Mouse (Mus musculus) heart, embryonic 11.5 days (tissue): ENCODE measurements around the gene Oprm1. TPM values are rescaled to one million over a fixed set of nuclear protein-coding genes. Genes with fewer than 3 reads are reported as not detected.

Experiments used
- ATAC-seq: fragments of 200-750 bp; cut with Nextera tagmentation; replicated peaks from 2 replicates; pipeline ENCODE4 v1.8.0; 2017; ENCODE audit warnings: moderate library complexity; ENCODE audit not compliant: insufficient number of reproducible peaks, low FRiP score, low TSS enrichment
- H3K27ac ChIP-seq: fragments of 300-500 bp; sonication (generic); 2 replicates; pipeline ENCODE4 v1.5.1; 2014; ENCODE audit warnings: mild to moderate bottlenecking, low read depth, low read length
- H3K27me3 ChIP-seq: fragments of 300-500 bp; sonication (generic); 2 replicates; pipeline ENCODE4 v1.6.1; 2014; ENCODE audit warnings: mild to moderate bottlenecking, low read length, mixed read lengths; ENCODE audit not compliant: control insufficient read depth, insufficient read depth
- H3K36me3 ChIP-seq: fragments of 300-500 bp; sonication (generic); 2 replicates; pipeline ENCODE4 v1.6.1; 2014; ENCODE audit warnings: mild to moderate bottlenecking, low read length, moderate library complexity, mixed read lengths; ENCODE audit not compliant: control insufficient read depth, insufficient read depth
- H3K4me1 ChIP-seq: fragments of 300-500 bp; sonication (generic); 2 replicates; pipeline ENCODE4 v1.6.1; 2014; ENCODE audit warnings: low read length; ENCODE audit not compliant: control insufficient read depth, insufficient read depth
- H3K4me2 ChIP-seq: fragments of 300-500 bp; sonication (generic); 2 replicates; pipeline ENCODE4 v1.6.1; 2014; ENCODE audit warnings: mild to moderate bottlenecking, moderate library complexity
- H3K4me3 ChIP-seq: fragments of 300-500 bp; sonication (generic); 2 replicates; pipeline ENCODE4 v1.5.1; 2014; ENCODE audit warnings: low read depth, low read length
- H3K9ac ChIP-seq: fragments of 300-500 bp; sonication (generic); 2 replicates; pipeline ENCODE4 v1.6.1; 2014; ENCODE audit warnings: mild to moderate bottlenecking, low read depth, low read length, moderate library complexity
- H3K9me3 ChIP-seq: fragments of 300-500 bp; sonication (generic); replicated peaks from 2 replicates; pipeline ENCODE4 v1.6.1; 2016; ENCODE audit warnings: low read length; ENCODE audit not compliant: control insufficient read depth
- WGBS: fragments of 180-500 bp; shearing (Covaris S2); extraction: QIAGEN DNeasy Blood & Tissue Kit; methylation state at CpG from one replicate; pipeline ENCODE4 v1.1.7; 2014; ENCODE audit not compliant: insufficient replicate concordance; 5-methylcytosine and 5-hydroxymethylcytosine counted together
- polyA plus RNA-seq: library from polyadenylated mRNA; unstranded; fragments of >200 nt; fragmentation: Nextera tagmentation; extraction: Ambion mirVana; gene quantifications from 2 replicates; pipeline ENCODE4 v1.2.1, GENCODE M21; 2014

Gene Oprm1
- polyA plus RNA-seq, 1 experiment from 2014 or later, result not detected

DNA sequence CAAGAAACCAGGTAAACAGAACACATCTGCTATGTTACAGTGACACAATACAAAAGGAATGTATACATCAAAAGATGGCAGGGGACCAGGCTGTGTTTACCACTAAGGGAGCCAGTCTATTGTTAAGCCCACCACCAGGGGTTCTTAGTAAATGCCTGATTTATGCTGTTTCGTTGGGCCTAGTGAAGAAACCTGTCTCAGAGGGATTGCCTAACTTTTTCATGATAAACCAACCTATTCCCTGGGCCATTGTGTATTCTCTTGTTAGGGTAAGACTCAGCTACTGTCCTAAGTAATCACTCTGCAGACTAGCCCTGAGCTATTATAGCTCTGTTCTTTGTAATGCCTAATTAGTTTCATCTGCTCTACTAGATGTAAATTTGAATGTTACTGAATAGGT is 62.3 kb downstream of the Oprm1 start:
- H3K27ac ChIP-seq, result no peak overlapping the region
- H3K27me3 ChIP-seq, result no peaks in the 10 kb centered on the region
- H3K4me3 ChIP-seq, result no peak overlapping the region
- ATAC-seq, result no peak
- H3K4me2 ChIP-seq, result no peak overlapping the region
- H3K9ac ChIP-seq, result no peak overlapping the region
- H3K9me3 ChIP-seq, result no peaks in the 10 kb centered on the region
- no peaks in the 10 kb centered on the region for H3K4me1 ChIP-seq
- H3K36me3 ChIP-seq, result no peaks in the 10 kb centered on the region
- WGBS, result 36% methylated on average over 1 of the region's 1 CpGs

GRCm38 (mm10) chr10:6842225-6842624 is 83.9 kb downstream of the Oprm1 start:
- no peak overlapping the region for H3K27ac ChIP-seq
- no peaks in the 10 kb centered on the region for H3K27me3 ChIP-seq
- no peaks in the 10 kb centered on the region for H3K4me1 ChIP-seq
- ATAC-seq, result no peak
- no peaks in the 10 kb centered on the region for H3K36me3 ChIP-seq
- WGBS, result 66% methylated on average over 1 of the region's 1 CpGs
- H3K4me3 ChIP-seq, result no peak overlapping the region
- H3K9me3 ChIP-seq, result no peaks in the 10 kb centered on the region
- no peak overlapping the region for H3K4me2 ChIP-seq
- no peak overlapping the region for H3K9ac ChIP-seq

DNA sequence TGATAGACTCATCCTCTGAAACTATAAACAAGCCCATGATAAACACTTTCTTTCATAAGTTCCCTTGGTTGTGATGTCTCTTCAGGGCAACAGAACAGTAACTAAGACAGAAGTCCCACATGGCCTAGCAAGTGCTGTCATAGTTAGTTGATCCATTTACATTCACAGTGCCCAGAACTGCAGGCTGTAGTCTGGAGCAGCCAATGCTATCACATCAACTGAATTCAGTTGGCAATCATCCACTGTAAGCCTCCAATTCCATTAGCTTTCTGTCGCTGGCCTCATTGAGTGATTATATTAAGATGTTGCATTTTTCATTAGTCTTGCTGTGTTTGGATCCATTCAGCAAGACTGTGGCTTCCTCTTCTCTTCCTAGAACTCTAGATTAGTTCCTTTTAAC is 88.0 kb downstream of the Oprm1 start:
- H3K4me1 ChIP-seq, result no peaks in the 10 kb centered on the region
- H3K4me2 ChIP-seq, result no peak overlapping the region
- no peaks in the 10 kb centered on the region for H3K27me3 ChIP-seq
- no peak overlapping the region for H3K4me3 ChIP-seq
- no peaks in the 10 kb centered on the region for H3K36me3 ChIP-seq
- no peak overlapping the region for H3K9ac ChIP-seq
- H3K9me3 ChIP-seq, result no peaks in the 10 kb centered on the region
- ATAC-seq, result no peak
- WGBS, result 82% methylated on average over 1 of the region's 1 CpGs
- H3K27ac ChIP-seq, result no peak overlapping the region

GRCm38 (mm10) chr10:6848162-6848754 is 90.0 kb downstream of the Oprm1 start:
- Histone ChIP-seq H3K9ac (no peak overlapping the region), H3K4me2 (no peak overlapping the region), H3K4me3 (no peak overlapping the region), H3K27ac (no peak overlapping the region), H3K36me3 (no peaks in the 10 kb centered on the region), H3K4me1 (no peaks in the 10 kb centered on the region), H3K9me3 (no peaks in the 10 kb centered on the region), H3K27me3 (no peaks in the 10 kb centered on the region)
- 0 out of 2 replicates have a peak, but pooled peaks have one; percentile 10 for ATAC-seq
- WGBS, result 56% methylated on average over 7 of the region's 7 CpGs

- no peaks in the 10 kb centered on the region for H3K9me3 ChIP-seq
- no peaks in the 10 kb centered on the region for H3K27me3 ChIP-seq
- no peak overlapping the region for H3K9ac ChIP-seq
- no peak for ATAC-seq
- 68% methylated on average over 2 of the region's 2 CpGs for WGBS
- no peak overlapping the region for H3K4me3 ChIP-seq
- H3K4me2 ChIP-seq, result no peak overlapping the region
- H3K36me3 ChIP-seq, result no peaks in the 10 kb centered on the region
- H3K4me1 ChIP-seq, result no peaks in the 10 kb centered on the region
- no peak overlapping the region for H3K27ac ChIP-seq
These were observed 90.5 kb downstream of the Oprm1 start for GRCm38 (mm10) chr10:6848834-6849233.

GRCm38 (mm10) chr10:6855812-6856211 is 97.5 kb downstream of the Oprm1 start:
- H3K36me3 ChIP-seq, result no peaks in the 10 kb centered on the region
- ATAC-seq, result no peak
- WGBS, result 68% methylated on average over 3 of the region's 3 CpGs
- H3K27ac ChIP-seq, result no peak overlapping the region
- no peaks in the 10 kb centered on the region for H3K4me1 ChIP-seq
- H3K4me2 ChIP-seq, result no peak overlapping the region
- H3K27me3 ChIP-seq, result no peaks in the 10 kb centered on the region
- no peak overlapping the region for H3K4me3 ChIP-seq
- no peaks in the 10 kb centered on the region for H3K9me3 ChIP-seq
- H3K9ac ChIP-seq, result no peak overlapping the region

DNA sequence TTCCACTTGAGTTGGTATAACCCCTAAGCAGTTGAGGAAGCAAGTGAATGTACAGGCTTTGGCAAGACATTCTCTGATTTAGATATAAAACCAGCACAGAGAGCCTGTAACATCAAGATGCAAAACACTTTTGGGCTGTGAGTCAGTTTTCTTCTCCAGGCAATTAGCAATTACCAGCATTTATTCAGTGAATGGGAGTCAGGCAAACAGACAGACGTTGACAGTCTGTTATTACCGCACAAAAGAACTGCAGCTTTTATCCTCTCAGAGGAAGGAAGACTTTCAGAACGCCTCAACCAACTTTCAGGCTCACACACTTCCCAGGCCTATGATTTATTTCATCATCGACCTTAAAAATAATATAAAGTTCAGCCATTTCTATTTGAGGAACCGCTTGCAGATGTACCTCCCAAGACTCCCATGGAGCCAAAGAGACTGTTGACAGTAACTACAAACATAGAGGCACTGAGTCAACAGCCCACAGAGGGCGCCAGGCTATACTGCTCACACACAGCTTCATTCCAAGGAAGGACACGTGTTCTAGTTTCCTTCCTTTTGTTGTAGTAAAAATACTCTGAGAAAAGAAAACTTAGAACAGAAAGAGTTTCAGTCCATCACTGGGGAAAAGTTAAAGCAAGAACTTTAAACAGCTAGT is 113.2 kb downstream of the Oprm1 start:
- Histone ChIP-seq H3K4me2 (no peak overlapping the region), H3K4me1 (no peaks in the 10 kb centered on the region), H3K36me3 (no peaks in the 10 kb centered on the region), H3K9ac (no peak overlapping the region), H3K27ac (no peak overlapping the region), H3K27me3 (no peaks in the 10 kb centered on the region), H3K4me3 (no peak overlapping the region), H3K9me3 (no peaks in the 10 kb centered on the region)
- no peak for ATAC-seq
- 74% methylated on average over 7 of the region's 7 CpGs for WGBS

DNA sequence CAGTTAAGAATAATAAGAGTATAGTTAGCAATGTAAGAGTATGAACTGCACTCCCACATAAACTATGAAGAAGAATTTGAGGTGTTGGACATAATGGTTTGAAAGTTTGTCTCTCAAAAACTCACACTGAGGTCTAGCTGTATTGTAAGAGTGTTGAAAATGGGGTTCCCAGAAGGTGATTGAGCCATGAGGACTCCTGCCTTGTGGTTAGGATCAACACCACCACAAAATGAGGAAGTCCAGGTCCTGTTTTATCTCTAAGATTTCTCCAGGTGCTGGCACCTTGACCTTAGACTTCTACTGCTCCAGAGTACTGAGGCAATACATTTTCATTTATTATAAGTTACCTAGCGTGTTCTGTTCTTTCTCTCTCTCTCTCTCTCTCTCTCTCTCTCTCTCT is 115.6 kb downstream of the Oprm1 start:
- no peaks in the 10 kb centered on the region for H3K9me3 ChIP-seq
- no peak overlapping the region for H3K4me2 ChIP-seq
- 68% methylated on average over 1 of the region's 1 CpGs for WGBS
- no peaks in the 10 kb centered on the region for H3K27me3 ChIP-seq
- H3K36me3 ChIP-seq, result no peaks in the 10 kb centered on the region
- H3K9ac ChIP-seq, result no peak overlapping the region
- ATAC-seq, result no peak
- H3K4me3 ChIP-seq, result no peak overlapping the region
- no peak overlapping the region for H3K27ac ChIP-seq
- no peaks in the 10 kb centered on the region for H3K4me1 ChIP-seq
